Mouse (Mus musculus) heart, embryonic 16.5 days (tissue): ENCODE data around the gene Olfr784. TPM values are rescaled to one million over a fixed set of nuclear protein-coding genes. Genes with fewer than 3 reads are reported as not detected.

Experiments used
- polyA plus RNA-seq: library from polyadenylated mRNA; unstranded; fragments of >200 nt; fragmentation: Nextera tagmentation; extraction: Ambion mirVana; gene quantifications from 2 replicates; pipeline ENCODE4 v1.2.1, GENCODE M21; 2015

Olfr784 gene
- polyA plus RNA-seq, 1 experiment from 2014 or later = 0.05 TPM

Other genes with a start within 250 kb of the Olfr784 start
- gene Olfr770, start 245.1 kb upstream of the Olfr784 start, polyA plus RNA-seq = not detected in 2 replicates
- gene Olfr771, start 219.3 kb upstream of the Olfr784 start, polyA plus RNA-seq = not detected in 2 replicates
- gene Olfr772, start 206.2 kb upstream of the Olfr784 start, polyA plus RNA-seq = not detected in 2 replicates
- not detected in 2 replicates for gene Olfr773, start 196.7 kb upstream of the Olfr784 start, polyA plus RNA-seq
- not detected in 2 replicates for gene Olfr774, start 147.9 kb upstream of the Olfr784 start, polyA plus RNA-seq
- not detected in 2 replicates for gene Olfr775, start 135.7 kb upstream of the Olfr784 start, polyA plus RNA-seq
- not detected in 2 replicates for gene Olfr776, start 125.0 kb upstream of the Olfr784 start, polyA plus RNA-seq
- not detected in 2 replicates for gene Olfr777, start 112.6 kb upstream of the Olfr784 start, polyA plus RNA-seq
- not detected in 2 replicates for gene Olfr780, start 66.0 kb upstream of the Olfr784 start, polyA plus RNA-seq
- not detected in 2 replicates for gene Olfr781, start 55.2 kb upstream of the Olfr784 start, polyA plus RNA-seq
- gene Olfr782, start 35.2 kb upstream of the Olfr784 start, polyA plus RNA-seq = not detected in 2 replicates
- not detected in 2 replicates for gene Olfr785, start 21.3 kb downstream of the Olfr784 start, polyA plus RNA-seq
- not detected in 2 replicates for gene Olfr786, start 43.2 kb downstream of the Olfr784 start, polyA plus RNA-seq
- gene Olfr787, start 77.8 kb downstream of the Olfr784 start, polyA plus RNA-seq = not detected in 2 replicates
- not detected in 2 replicates for gene Olfr788, start 86.9 kb downstream of the Olfr784 start, polyA plus RNA-seq
- gene Olfr789, start 100.7 kb downstream of the Olfr784 start, polyA plus RNA-seq = not detected in 2 replicates
- gene Olfr790, start 114.4 kb downstream of the Olfr784 start, polyA plus RNA-seq = not detected in 2 replicates
- gene Olfr791, start 137.7 kb downstream of the Olfr784 start, polyA plus RNA-seq = not detected in 2 replicates
- not detected in 2 replicates for gene Olfr792, start 155.1 kb downstream of the Olfr784 start, polyA plus RNA-seq
- not detected in 2 replicates for gene Olfr794, start 183.6 kb downstream of the Olfr784 start, polyA plus RNA-seq
- not detected in 2 replicates for gene Olfr796, start 228.5 kb downstream of the Olfr784 start, polyA plus RNA-seq
- not detected in 2 replicates for gene Olfr798, start 243.9 kb downstream of the Olfr784 start, polyA plus RNA-seq